Mouse (Mus musculus) kidney, embryonic 14.5 days (tissue): Measurements from ENCODE around the gene 4922502D21Rik. TPM values are rescaled to one million over a fixed set of nuclear protein-coding genes. Genes with fewer than 3 reads are reported as not detected.

ENCODE experiments used
- ATAC-seq: fragments of 200-750 bp; cut with Nextera tagmentation; 2 replicates; pipeline ENCODE4 v1.8.0; 2017; ENCODE audit warnings: moderate number of reproducible peaks, mild to moderate bottlenecking, moderate TSS enrichment, moderate library complexity; ENCODE audit not compliant: low FRiP score, low TSS enrichment
- H3K27ac ChIP-seq: fragments of 300-500 bp; sonication (generic); 2 replicates; pipeline ENCODE4 v1.5.1; 2014; ENCODE audit warnings: low read depth, mild to moderate bottlenecking, low read length, moderate library complexity, mixed read lengths
- H3K27me3 ChIP-seq: fragments of 300-500 bp; sonication (generic); 2 replicates; pipeline ENCODE4 v1.6.1; 2014; ENCODE audit warnings: mild to moderate bottlenecking, low read length; ENCODE audit not compliant: control insufficient read depth, insufficient read depth
- H3K36me3 ChIP-seq: fragments of 300-500 bp; sonication (generic); 2 replicates; pipeline ENCODE4 v1.6.1; 2014; ENCODE audit warnings: low read length, mixed read lengths; ENCODE audit not compliant: control insufficient read depth, insufficient read depth
- H3K4me1 ChIP-seq: fragments of 300-500 bp; sonication (generic); 2 replicates; pipeline ENCODE4 v1.6.1; 2014; ENCODE audit warnings: low read length, mixed read lengths; ENCODE audit not compliant: control insufficient read depth, insufficient read depth
- H3K4me2 ChIP-seq: fragments of 300-500 bp; sonication (generic); replicated peaks from 2 replicates; pipeline ENCODE4 v1.6.1; 2014; ENCODE audit warnings: low read depth, mild to moderate bottlenecking, low read length
- H3K4me3 ChIP-seq: fragments of 300-500 bp; sonication (generic); 2 replicates; pipeline ENCODE4 v1.5.1; 2014; ENCODE audit warnings: mild to moderate bottlenecking, low read length
- H3K9ac ChIP-seq: fragments of 300-500 bp; sonication (generic); 2 replicates; pipeline ENCODE4 v1.6.1; 2014; ENCODE audit warnings: low read depth, mild to moderate bottlenecking, low read length, moderate library complexity
- H3K9me3 ChIP-seq: fragments of 300-500 bp; sonication (generic); 2 replicates; pipeline ENCODE4 v1.6.1; 2016; ENCODE audit warnings: low read length; ENCODE audit not compliant: control insufficient read depth
- WGBS: fragments of 180-500 bp; shearing (Covaris S2); extraction: QIAGEN DNeasy Blood & Tissue Kit; methylation state at CpG from one replicate; pipeline ENCODE4 v1.1.7; 2014; 5-methylcytosine and 5-hydroxymethylcytosine counted together
- polyA plus RNA-seq: library from polyadenylated mRNA; unstranded; fragments of >200 nt; fragmentation: Nextera tagmentation; extraction: Ambion mirVana; gene quantifications from 2 replicates; pipeline ENCODE4 v1.2.1, GENCODE M21; 2014

The 4922502D21Rik gene
- polyA plus RNA-seq, 1 experiment from 2014 or later: not detected

DNA sequence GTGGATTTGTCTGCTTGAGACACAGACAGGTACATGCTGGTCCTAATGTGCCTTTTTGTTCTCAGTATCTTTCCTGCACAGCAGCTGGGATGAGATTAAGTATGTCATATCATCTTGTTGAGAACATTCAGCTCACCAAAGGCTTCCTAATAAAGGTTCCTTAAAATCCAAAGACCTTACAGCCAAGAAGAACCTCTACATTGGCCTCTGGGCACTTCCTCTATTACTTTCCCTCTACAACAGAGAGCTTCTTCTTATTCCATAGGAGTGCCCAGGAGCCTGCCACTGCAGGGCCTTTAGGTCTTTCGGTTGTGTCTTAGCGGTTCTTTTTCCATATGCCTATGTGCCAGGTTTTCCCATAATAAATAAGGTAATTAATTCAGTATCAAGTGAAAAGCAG, 55.1 kb downstream of the 4922502D21Rik start:
- H3K9me3 ChIP-seq: no peaks in the 10 kb centered on the region
- no peak overlapping the region for H3K4me3 ChIP-seq
- no peaks in the 10 kb centered on the region for H3K27me3 ChIP-seq
- no peak for ATAC-seq
- no peaks in the 10 kb centered on the region for H3K4me1 ChIP-seq
- no peaks in the 10 kb centered on the region for H3K36me3 ChIP-seq
- no peak overlapping the region for H3K9ac ChIP-seq
- no peak overlapping the region for H3K4me2 ChIP-seq
- H3K27ac ChIP-seq: no peak overlapping the region
- WGBS: 96% methylated on average over 2 of the region's 2 CpGs

DNA sequence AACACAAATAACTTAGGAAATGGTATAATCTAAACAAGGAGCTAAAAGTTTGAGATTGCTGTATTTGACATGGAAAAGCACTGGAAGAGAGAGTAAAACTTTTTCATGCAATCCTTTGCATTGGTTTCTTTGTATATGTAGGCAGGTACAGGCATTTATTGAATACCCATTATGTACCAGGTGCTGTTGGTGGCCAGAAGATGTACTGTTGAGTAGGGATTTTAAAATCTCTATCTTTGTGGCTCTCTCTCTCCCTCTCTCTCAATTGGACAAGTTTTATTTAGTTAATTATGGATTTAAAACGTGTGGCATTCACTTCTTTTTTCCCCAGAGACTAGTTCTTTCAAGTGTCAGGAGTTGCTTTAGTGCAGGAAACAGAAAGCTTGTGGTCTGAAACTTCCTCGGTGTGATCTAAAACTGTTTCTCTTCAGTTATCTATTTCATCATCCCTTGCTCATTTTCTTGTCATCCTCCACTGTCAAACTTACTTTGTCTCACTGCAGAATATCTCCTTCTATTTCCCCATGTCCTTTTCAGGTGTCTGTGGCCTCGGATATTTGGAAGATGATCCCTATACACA, 55.9 kb downstream of the 4922502D21Rik start:
- no peaks in the 10 kb centered on the region for H3K36me3 ChIP-seq
- no peak for ATAC-seq
- H3K4me3 ChIP-seq: no peak overlapping the region
- no peak overlapping the region for H3K9ac ChIP-seq
- H3K4me1 ChIP-seq: no peaks in the 10 kb centered on the region
- H3K27me3 ChIP-seq: no peaks in the 10 kb centered on the region
- no peak overlapping the region for H3K4me2 ChIP-seq
- H3K9me3 ChIP-seq: no peaks in the 10 kb centered on the region
- WGBS: 71% methylated on average over 3 of the region's 3 CpGs
- H3K27ac ChIP-seq: no peak overlapping the region

DNA sequence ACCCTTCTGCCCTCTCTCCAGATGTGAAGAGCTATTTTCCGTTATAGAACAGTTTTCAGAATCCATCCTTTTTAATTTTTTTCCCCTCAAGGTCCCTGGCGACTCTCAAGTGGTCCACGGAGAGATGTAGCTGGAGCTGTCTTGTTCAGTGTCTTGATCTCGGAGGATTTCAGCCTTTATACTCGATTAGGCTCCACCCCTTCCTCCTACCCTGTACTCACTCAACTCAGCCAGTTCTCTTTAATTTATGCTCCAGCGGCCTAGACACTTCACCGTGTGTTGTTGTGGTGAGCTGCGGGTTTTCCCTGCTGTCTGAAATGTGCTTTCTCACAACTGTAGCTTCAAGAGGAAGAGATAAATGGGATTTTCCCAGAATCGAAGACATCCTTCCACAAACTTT, 56.4 kb downstream of the 4922502D21Rik start, which contains the start of gene Cd69:
TSS of gene Cd69 (minus strand) at position 217 of the 400 bp plus-strand sequence.
- H3K27me3 ChIP-seq: no peaks in the 10 kb centered on the region
- no peak within 1 kb of the TSS for H3K4me2 ChIP-seq
- no peak within 1 kb of the TSS for H3K9ac ChIP-seq
- H3K4me3 ChIP-seq: no peak within 1 kb of the TSS
- H3K27ac ChIP-seq: no peak within 1 kb of the TSS
- 77% methylated on average over 9 of the region's 9 CpGs for WGBS
- H3K4me1 ChIP-seq: no peaks in the 10 kb centered on the region
- no peaks in the 10 kb centered on the region for H3K36me3 ChIP-seq
- no peak for ATAC-seq
- H3K9me3 ChIP-seq: no peaks in the 10 kb centered on the region

DNA sequence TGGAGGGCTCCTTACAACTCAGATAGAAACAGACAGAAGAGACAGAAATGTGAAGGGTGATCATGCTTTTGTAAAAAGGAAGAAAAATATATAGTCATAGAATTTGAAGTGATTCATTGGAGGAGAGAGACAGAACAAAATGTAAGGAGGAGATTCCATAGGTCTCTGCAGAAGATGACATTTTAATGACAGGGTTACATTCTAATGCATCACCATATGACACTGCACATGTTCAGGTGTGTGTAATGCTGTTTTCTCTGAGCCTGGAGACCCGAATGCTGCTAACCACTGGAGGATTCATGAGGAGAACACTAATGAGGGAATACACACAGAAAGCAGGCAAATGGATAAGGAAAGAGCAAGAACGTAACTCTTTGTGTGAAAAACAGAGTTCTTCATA, 57.1 kb downstream of the 4922502D21Rik start:
- Histone ChIP-seq H3K9me3 (no peaks in the 10 kb centered on the region), H3K4me2 (no peak overlapping the region), H3K4me1 (no peaks in the 10 kb centered on the region), H3K9ac (no peak overlapping the region), H3K27ac (no peak overlapping the region), H3K4me3 (no peak overlapping the region), H3K27me3 (no peaks in the 10 kb centered on the region), H3K36me3 (no peaks in the 10 kb centered on the region)
- 89% methylated on average over 2 of the region's 2 CpGs for WGBS
- ATAC-seq: no peak

DNA sequence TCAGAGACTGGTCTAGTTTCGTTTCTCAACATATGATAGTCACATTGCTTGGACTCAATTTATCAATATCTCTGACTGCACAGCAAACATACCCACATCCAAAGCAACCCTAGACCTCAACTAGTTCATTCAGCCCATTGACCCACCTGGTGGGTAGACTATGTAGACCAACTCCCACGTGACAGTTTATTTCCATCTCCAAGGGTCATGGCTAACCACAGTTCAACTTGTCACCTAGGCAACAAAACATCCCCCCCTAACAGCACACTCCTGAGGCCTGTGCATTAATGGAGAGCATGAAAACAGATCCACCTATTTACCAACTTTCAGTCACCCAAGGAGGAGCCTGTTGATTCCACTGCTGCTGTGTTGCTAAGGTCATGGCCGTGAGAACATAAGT, 57.9 kb downstream of the 4922502D21Rik start:
- Histone ChIP-seq H3K9ac (no peak overlapping the region), H3K36me3 (no peaks in the 10 kb centered on the region), H3K27ac (no peak overlapping the region), H3K4me2 (no peak overlapping the region), H3K9me3 (no peaks in the 10 kb centered on the region), H3K4me1 (no peaks in the 10 kb centered on the region), H3K27me3 (no peaks in the 10 kb centered on the region), H3K4me3 (no peak overlapping the region)
- ATAC-seq: no peak
- WGBS: 87% methylated on average over 3 of the region's 3 CpGs

Other genes with a start within 250 kb of the 4922502D21Rik start
- not detected in 2 replicates for gene Clec2e, start 230.9 kb downstream of the 4922502D21Rik start, polyA plus RNA-seq
- 0.31 and 0.58 TPM in 2 replicates for gene Clec2d, start 151.2 kb downstream of the 4922502D21Rik start, polyA plus RNA-seq
- gene Cd69, start 56.4 kb downstream of the 4922502D21Rik start, polyA plus RNA-seq: 0.04 and 0.11 TPM in 2 replicates
- 0.50 and 0.85 TPM in 2 replicates for gene Clec12a, start 10.9 kb upstream of the 4922502D21Rik start, polyA plus RNA-seq
- gene Clec12b, start 54.1 kb upstream of the 4922502D21Rik start, polyA plus RNA-seq: not detected in 2 replicates
- 2.5 and 4.7 TPM in 2 replicates for gene Clec1b, start 65.5 kb upstream of the 4922502D21Rik start, polyA plus RNA-seq
- 0.41 and 0.45 TPM in 2 replicates for gene Clec9a, start 77.1 kb upstream of the 4922502D21Rik start, polyA plus RNA-seq
- 5.8 and 6.2 TPM in 2 replicates for gene Clec1a, start 120.2 kb upstream of the 4922502D21Rik start, polyA plus RNA-seq
- not detected in 2 replicates for gene Olr1, start 175.4 kb upstream of the 4922502D21Rik start, polyA plus RNA-seq
- 24.0 and 38.3 TPM in 2 replicates for gene Tmem52b, start 180.8 kb upstream of the 4922502D21Rik start, polyA plus RNA-seq
- 16.7 and 22.4 TPM in 2 replicates for gene Gabarapl1, start 201.4 kb upstream of the 4922502D21Rik start, polyA plus RNA-seq
- not detected in 2 replicates for gene Klre1, start 246.1 kb upstream of the 4922502D21Rik start, polyA plus RNA-seq